Mouse (Mus musculus) mouse embryonic stem cell (cell line): Measurements from ENCODE around the gene Zfp27.
"Not testable (repeated sequence)": the region's sequence is repeated elsewhere in the genome, so short reads cannot be mapped to it uniquely, and the experiment has no call there.

Experiments used
- in situ Hi-C, 2 experiments: fragments of 300-500 bp; cut with MboI; formaldehyde crosslinking; loops; 1 replicate in 1 of 2; 3 replicates in 1 of 2; pipeline ENCODE4 v1.14.3; 2019 to 2020; ENCODE audit warnings: low sequenced_read_pairs in 2 of 2, low pct_unique_long_range_greater_than_20kb in 1 of 2, mixed read lengths in 1 of 2; ENCODE audit not compliant: unreplicated experiment in 1 of 2

Zfp27 gene

GRCm38 (mm10) chr7:29906682-29907058 lies 298 bp upstream of the Zfp27 start:
- in situ Hi-C loops, result no loop called here

DNA sequence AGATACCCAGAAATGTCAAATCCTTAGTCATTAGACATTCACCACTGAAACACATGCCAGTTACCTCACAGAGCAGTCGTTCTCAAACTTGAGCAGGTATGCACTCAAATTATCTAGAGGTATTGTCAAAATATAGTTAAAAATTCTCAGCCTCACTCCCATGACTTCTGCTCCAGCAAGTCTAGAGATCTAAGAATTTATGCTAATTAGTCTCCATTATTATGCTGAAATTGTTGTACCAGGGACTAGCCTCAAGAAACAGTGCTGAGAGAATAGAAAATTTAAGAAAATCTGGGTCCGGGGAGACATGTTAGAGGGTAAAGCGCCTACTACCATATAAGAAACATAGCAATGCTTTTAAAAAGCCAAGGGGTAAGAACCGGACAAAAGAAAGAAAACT lies 2.3 kb downstream of the Zfp27 start:
- in situ Hi-C loops, result no loop called here

GRCm38 (mm10) chr7:29898351-29898750 lies 8.0 kb downstream of the Zfp27 start:
- in situ Hi-C loops, result no loop called here

DNA sequence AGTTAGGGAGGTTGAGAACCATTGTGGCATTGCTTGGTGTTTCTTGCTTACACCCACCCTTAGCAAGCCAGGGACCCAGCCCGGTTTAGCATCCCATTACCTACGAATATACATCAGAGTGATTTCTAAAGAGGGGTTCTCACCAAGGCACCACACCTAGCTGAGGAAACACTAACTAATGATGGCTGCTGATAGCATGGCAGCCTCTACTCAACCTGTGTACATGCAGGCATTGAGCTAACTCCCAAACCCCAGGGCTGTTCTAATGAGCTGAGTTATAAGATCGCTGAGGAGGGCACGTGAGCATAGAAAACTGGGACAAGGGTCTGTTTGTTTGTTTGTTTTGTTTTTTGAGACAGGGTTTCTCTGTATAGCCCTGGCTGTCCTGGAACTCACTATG lies 13.6 kb downstream of the Zfp27 start:
- in situ Hi-C loops, result no loop called here

GRCm38 (mm10) chr7:29890501-29890900 lies 15.9 kb downstream of the Zfp27 start:
- in situ Hi-C loops, result no loop called here

- in situ Hi-C loops, result no loop called here
These were observed 25.5 kb downstream of the Zfp27 start for GRCm38 (mm10) chr7:29880916-29881315.

DNA sequence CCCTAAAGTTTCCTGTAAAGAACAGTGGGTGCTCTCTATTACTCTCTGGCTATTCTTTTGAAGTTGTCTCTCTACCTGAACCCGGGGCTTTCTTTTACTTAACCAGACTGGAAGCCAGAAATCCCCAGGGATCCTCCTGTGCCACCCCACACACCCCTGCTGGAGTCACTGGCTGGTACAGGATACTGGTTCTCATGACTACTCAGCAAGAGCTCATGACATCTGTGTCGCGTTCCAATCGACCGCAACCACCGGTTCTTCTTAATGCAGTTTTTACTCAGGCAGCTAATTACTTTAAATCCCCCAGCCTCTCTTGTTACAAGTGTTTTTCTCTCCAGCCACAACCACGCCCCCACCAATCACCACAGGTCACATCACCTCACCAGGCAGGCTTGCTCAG lies 26.3 kb downstream of the Zfp27 start:
- in situ Hi-C loops, result no loop called here

DNA sequence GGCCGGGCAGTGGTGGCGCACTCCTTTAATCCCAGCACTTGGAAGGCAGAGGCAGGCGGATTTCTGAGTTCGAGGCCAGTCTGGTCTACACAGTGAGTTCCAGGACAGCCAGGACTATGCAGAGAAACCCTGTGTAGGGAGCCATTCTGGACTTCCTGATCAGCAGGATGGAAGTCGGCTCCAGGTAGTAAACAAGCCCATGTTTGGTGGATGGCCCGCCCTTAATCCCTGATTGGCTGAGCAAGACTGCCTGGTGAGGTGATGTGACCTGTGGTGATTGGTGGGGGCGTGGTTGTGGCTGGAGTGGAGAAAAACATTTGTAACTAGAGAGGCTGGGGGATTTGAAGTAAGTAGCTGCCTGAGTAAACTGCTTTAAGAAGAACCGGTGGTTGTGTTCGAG lies 28.8 kb downstream of the Zfp27 start:
- in situ Hi-C loops, result not testable (repeated sequence)

GRCm38 (mm10) chr7:29874256-29874655 lies 32.1 kb downstream of the Zfp27 start:
- in situ Hi-C loops, result no loop called here

GRCm38 (mm10) chr7:29861660-29862059 lies 44.7 kb downstream of the Zfp27 start:
- in situ Hi-C loops, result loop anchor here (5.0 kb wide), 2 partner anchors 86 to 91 kb away; partner anchors contain the start of gene Zfp74 (in 1 of the 2)

DNA sequence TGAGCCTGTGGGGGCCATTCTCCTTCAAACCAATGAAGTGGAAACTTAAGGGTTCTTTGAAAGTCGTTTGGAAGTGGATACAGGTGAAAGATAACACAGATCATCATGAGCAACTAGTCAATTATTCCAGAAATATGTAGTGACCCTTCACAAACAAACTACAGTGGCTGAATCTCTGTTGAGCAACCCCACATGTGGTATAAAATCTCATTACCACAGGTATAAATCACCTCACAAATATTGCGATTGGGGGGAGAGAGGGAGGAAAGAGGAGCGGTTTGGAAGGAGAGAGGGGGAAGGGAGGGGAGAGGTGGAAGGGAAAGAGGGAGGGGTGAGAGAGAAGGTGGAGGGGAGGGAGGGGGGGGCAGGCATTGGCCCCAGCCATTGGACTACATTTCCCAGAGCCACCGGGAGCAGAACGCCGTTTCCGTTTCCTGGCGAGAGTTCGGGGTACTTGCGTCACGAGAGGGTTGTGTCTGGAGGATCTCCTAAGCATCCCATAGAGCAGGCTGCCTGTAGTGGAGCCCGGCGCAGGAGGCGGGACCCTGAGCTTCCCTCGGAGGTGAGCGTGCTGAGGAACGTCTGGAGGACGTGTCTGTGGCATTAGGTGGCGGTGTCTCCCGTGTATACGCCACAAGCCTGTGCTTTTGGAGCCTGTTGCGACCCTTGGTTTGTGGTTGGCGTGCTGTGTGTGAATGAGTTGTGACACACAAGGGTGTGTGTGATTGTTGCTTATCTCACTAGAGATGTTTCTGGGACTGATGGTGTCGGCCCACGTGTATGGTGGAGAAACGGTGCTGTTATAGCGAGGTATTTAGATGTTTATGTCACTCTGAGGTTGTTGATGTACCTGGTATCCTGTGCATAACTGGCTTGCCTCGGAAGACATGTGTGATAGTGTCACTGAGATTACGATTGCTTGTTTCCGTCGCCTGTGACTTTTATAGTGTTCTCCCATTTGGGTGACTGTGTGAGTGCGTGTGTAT lies 46.5 kb downstream of the Zfp27 start, which contains the start of gene Zfp420:
Zfp420 (plus strand) TSS at position 448 of the 986 bp plus-strand sequence.
- in situ Hi-C loops, result loop anchor here (5.0 to 10.0 kb wide), 3 partner anchors 87 to 205 kb away; partner anchors contain the start of gene Zfp74 (in 1 of the 2)

DNA sequence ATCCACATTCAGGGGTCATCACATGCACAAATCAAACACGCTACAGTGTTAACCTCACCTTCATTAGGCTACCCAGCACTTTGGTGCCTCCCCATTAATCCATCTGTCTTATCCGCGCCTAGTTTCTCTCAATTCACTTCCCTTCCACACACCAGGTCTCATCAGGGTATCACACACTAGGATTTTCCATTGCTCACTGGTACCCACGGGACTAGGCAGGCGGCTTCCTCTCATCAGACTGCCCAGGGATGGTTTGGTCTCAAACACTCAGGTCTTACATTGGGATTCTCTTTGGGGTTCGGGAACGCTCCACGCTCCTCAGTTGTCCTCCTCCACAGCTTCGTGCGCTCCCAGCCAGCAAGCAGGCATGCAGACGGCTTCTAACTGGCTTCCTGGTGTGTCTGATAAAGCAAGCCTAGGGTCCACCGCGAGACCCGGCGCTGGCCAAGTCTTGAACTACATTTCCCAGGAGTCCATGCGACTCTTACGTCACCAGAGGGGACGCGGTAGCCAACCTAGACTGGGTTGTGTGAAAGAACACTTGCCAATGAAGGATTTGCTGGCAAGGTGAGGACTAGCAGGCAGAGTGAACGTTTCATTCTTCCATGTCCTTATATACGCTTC lies 53.0 kb downstream of the Zfp27 start, which contains the start of gene Zfp940:
Zfp940 (minus strand) TSS at position 451 of the 624 bp plus-strand sequence.
- in situ Hi-C loops, result loop anchor here in 1 of 2 experiments (10.0 kb wide), 1 partner anchor 211 kb away; no protein-coding TSS in a partner anchor

DNA sequence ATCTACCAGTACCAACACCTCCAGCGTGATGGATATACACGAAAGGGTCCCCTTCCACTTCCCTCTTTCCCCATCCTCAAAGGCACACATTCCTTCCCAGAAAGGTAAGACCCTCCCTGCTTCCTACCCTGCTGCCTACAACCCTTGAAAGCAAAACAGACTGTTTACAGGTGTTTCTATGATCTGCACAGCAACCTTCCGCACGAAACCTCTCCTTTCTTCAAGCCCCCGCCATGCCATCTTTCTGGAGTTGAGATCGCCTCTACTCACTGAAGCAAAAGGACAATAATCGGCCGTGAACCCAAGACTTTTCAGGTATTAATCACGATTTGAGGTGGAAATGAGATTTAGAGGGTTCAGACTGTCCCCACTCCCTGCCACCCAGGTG lies 53.5 kb downstream of the Zfp27 start:
- in situ Hi-C loops, result loop anchor here in 1 of 2 experiments (10.0 kb wide), 1 partner anchor 212 kb away; no protein-coding TSS in a partner anchor

GRCm38 (mm10) chr7:29844616-29845015 lies 61.8 kb downstream of the Zfp27 start:
- in situ Hi-C loops, result no loop called here
